Mouse (Mus musculus): ENCODE results near the gene Itprip. TPM values are rescaled to one million over a fixed set of nuclear protein-coding genes. Genes with fewer than 3 reads are reported as not detected.

Itprip gene
- polyA plus RNA-seq, 1 experiment from 2014 or later: 21.7 TPM

DNA sequence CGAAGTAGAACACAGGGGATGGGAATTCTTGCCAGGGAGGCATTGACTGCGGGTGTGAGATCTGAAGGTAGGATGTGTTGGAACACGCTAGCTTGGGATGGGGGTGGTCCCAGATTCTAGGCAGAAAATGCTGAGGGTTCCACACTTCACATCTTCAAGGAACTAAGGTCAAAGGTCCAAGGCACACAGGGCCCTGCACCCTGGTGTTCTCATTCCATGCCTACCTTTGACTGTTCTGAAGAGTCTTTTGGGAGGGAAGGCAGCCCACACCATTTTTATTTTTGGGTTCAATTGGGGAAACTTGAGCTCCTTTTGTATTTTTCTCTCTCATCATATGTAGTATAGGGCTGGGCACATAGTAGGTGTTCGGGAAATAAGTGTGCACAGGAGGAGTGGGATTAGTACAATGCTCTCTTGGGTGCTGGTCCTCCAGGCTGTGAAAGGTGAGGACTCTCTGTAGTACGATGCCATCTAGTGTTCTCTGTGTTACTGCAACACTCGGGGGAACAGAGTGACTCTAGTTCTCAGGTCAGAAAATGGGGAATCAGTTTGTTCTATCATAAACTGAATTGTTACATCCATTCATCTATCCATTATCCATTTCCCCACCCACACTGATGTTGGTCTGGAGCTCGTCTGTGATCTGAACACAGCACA is 13.0 kb upstream of the Itprip start:
- 50% methylated on average over 7 of the region's 7 CpGs for WGBS
- H3K27ac ChIP-seq (replicated peaks): no peak overlapping the region
- H3K4me1 ChIP-seq: peaks cover 4% of the 10 kb centered on the region
- H3K4me3 ChIP-seq: no peak overlapping the region
- H3K36me3 ChIP-seq: no peaks in the 10 kb centered on the region
- DNase-seq (ENCODE audit: low spot score): no peak
- no peaks in the 10 kb centered on the region for H3K27me3 ChIP-seq (ENCODE audit: low read depth, poor library complexity, severe bottlenecking)
- H3K9me3 ChIP-seq (replicated peaks): no peaks in the 10 kb centered on the region

DNA sequence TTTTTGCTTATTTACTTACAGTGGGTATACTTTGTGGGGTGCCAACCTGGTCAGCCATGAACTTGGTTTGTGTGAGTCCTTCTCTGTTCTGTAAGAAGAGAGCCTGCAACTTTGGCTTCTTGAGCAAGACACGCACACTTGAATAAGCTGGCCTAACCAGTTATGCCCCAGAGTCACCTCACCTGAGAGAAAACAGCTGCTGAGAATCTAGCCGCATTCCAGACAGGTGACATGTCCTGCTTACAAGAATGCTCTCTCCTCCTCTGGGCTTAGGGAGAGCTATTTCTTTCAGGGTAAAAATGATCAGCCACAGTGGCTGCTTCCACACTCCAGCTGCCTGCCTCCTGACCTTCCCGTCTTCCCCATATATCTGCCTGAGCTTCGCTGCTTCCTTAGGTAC is 9.9 kb upstream of the Itprip start:
- WGBS: 87% methylated on average over 4 of the region's 4 CpGs
- H3K27me3 ChIP-seq (ENCODE audit: low read depth, poor library complexity, severe bottlenecking): no peaks in the 10 kb centered on the region
- no peak for DNase-seq (ENCODE audit: low spot score)
- H3K36me3 ChIP-seq: no peaks in the 10 kb centered on the region
- H3K4me1 ChIP-seq: no peaks in the 10 kb centered on the region
- H3K9me3 ChIP-seq (replicated peaks): no peaks in the 10 kb centered on the region
- no peak overlapping the region for H3K4me3 ChIP-seq
- no peak overlapping the region for H3K27ac ChIP-seq (replicated peaks)

DNA sequence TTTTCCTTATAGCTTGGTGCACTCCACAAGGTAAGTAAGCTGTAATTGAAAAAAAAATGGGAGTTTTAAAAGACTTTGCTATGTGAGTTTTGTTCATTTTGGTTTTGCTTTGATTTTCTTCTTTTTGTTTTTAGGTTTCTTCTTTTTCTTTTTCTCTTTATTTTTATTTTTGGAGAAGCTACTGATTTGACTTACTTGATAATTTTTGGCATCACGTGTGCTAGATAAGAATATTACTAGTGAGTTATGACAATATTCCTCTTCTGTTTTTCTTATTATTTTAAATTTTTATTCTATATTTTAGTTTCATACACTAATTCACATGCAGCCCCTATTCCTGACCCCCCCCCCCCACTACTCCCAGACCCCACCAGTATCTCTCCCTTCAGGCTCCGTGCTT is 7.9 kb upstream of the Itprip start:
- no peaks in the 10 kb centered on the region for H3K4me1 ChIP-seq
- no peak for DNase-seq (ENCODE audit: low spot score)
- WGBS: 85% methylated on average over 2 of the region's 2 CpGs

DNA sequence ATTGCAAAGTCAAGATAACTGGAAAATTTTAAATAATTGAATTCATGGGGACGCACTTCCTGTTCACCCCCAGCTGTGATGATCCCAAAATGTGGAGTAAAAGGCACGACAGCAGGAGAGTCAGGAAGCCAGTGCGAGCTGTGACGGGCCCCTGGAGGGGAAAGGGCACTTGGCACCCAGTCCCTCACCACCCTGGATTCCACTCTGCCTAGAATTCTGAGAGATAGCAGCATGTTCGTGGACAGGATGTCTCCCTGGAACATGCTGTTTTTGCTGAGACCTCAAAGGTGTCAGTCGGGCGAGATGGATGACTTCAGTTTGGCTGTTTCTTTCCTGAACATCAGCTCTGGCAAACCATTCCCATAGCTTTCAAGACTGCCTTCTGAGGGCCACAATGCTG is 6.7 kb upstream of the Itprip start:
- 81% methylated on average over 7 of the region's 7 CpGs for WGBS
- no peaks in the 10 kb centered on the region for H3K27me3 ChIP-seq (ENCODE audit: low read depth, poor library complexity, severe bottlenecking)
- H3K4me1 ChIP-seq: no peaks in the 10 kb centered on the region
- H3K4me3 ChIP-seq: no peak overlapping the region
- H3K27ac ChIP-seq (replicated peaks): no peak overlapping the region
- H3K9me3 ChIP-seq (replicated peaks): no peaks in the 10 kb centered on the region
- H3K36me3 ChIP-seq: no peaks in the 10 kb centered on the region
- DNase-seq (ENCODE audit: low spot score): no peak

More for the DNA sequence above, 7.9 kb upstream of the Itprip start:
- Histone ChIP-seq H3K27me3 (ENCODE audit: low read depth, poor library complexity, severe bottlenecking) (no peaks in the 10 kb centered on the region), H3K4me3 (no peak overlapping the region), H3K27ac (replicated peaks) (no peak overlapping the region), H3K36me3 (no peaks in the 10 kb centered on the region), H3K9me3 (replicated peaks) (no peaks in the 10 kb centered on the region)

DNA sequence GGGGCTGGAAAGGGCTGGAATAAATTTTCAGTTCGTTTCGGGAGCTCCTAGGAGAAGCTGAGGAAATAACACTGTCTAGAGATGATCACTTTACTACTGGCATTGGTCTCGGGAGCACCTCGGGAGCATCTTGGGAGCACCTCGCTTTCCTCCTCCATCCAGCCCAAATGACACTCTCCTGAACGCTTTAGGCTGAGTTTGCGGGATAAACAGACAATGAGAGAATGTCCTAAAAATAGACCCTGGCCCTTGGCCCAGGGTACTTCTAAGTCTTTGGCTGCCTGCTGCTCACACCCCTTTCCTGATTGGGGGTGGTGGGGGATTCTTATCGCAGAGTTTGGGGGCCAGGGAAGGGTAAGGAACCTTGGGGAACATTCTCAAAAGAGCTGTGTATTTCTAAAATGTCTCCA is 872 bp upstream of the Itprip start:
- H3K4me3 ChIP-seq: peak overlapping the region; percentile 90
- DNase-seq (ENCODE audit: low spot score): no peak
- no peaks in the 10 kb centered on the region for H3K27me3 ChIP-seq (ENCODE audit: low read depth, poor library complexity, severe bottlenecking)
- peaks cover 34% of the 10 kb centered on the region for H3K4me1 ChIP-seq
- H3K27ac ChIP-seq (replicated peaks): peak overlapping the region; percentile 99
- no peaks in the 10 kb centered on the region for H3K9me3 ChIP-seq (replicated peaks)
- no peaks in the 10 kb centered on the region for H3K36me3 ChIP-seq
- 16% methylated on average over 8 of the region's 8 CpGs for WGBS

DNA sequence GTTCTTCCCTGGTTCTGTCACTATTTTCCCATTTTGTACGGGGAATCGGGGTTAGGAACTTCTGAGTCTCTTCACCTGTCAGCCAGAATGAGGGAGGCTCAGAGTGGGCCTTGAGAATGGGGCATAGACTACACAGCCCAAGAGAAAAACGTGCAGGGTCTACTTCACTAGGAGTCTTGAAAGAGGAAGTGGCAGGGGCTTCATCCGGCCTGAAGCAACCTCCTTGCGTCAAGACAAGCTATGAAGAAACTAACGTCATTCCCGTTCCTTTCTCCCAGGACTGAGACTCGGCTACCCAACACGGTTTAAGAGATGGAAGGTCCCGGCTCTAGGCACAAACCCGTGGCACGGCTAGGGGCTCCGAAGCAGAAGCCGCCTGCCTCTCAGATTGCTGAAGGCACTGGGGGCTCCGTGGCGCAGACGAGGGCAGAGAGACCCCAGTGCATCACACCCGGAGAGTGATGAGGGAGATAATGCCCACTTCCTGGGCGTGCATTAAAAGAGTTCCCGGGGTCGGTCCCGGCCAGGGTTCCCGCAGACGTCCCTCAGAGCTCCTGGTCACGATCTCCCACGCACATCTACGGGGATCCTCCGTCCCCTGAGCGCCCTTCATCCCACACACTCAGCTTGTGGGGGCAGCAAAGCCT is 521 bp downstream of the Itprip start:
- no peak for DNase-seq (ENCODE audit: low spot score)
- under 1% methylated on average over 29 of the region's 29 CpGs for WGBS
- Histone ChIP-seq H3K36me3 (0 out of 2 replicates have a peak, but pooled peaks cover 5% of the 10 kb centered on the region), H3K4me3 (peak overlapping the region; percentile 90), H3K27ac (replicated peaks) (peak overlapping the region; percentile 99), H3K4me1 (peaks cover 38% of the 10 kb centered on the region), H3K27me3 (ENCODE audit: low read depth, poor library complexity, severe bottlenecking) (no peaks in the 10 kb centered on the region), H3K9me3 (replicated peaks) (no peaks in the 10 kb centered on the region)

DNA sequence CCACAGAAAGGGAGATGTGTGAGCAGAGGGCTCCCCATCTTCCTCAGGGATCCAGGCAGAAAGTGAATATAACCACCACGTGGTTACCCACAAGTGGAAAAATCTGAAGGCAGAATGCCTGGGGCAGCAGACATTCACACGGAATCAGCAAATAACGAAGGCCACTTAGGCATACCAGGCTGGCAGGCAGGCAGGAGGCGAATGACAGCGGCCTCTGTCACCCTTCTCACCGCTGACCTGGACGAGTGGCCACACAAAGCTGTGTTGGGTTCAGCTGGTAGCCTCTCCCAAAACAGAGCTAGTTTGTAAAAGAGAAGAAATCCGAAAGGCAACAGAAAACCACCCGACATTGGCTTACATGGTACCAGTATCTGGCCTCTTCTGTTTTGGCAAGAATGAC is 1.1 kb downstream of the Itprip start:
- 24% methylated on average over 9 of the region's 9 CpGs for WGBS
- H3K4me1 ChIP-seq: peaks cover 38% of the 10 kb centered on the region
- DNase-seq (ENCODE audit: low spot score): peak; percentile 23
- H3K27ac ChIP-seq (replicated peaks): peak overlapping the region; percentile 99
- H3K27me3 ChIP-seq (ENCODE audit: low read depth, poor library complexity, severe bottlenecking): no peaks in the 10 kb centered on the region
- H3K4me3 ChIP-seq: peak overlapping the region; percentile 90
- H3K9me3 ChIP-seq (replicated peaks): no peaks in the 10 kb centered on the region
- peaks cover 8% of the 10 kb centered on the region; the same call in 1 of the 2 replicates for H3K36me3 ChIP-seq

DNA sequence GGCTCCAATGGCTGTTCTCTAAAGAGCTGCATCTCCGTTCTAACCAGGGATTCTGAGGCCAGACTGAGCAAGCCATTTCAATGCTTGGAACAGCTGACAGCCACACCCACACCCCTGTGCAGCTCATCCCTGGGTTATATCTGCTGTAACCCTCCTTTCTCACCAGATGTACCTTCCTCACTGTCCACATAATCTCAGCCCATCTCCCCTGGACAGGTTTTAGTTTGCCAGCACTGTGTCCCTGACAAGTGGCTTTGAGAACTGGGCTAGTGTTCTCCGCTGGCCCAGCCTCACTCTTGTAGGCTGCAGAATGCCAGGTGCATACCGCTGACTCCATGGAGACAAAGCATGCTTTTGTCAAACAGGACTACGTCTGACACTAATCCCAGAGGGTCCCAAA is 1.7 kb downstream of the Itprip start:
- Histone ChIP-seq H3K36me3 (peaks cover 11% of the 10 kb centered on the region; the same call in 1 of the 2 replicates), H3K27ac (replicated peaks) (0 out of 2 replicates have a peak overlapping the region, but pooled peaks have one; percentile 17), H3K9me3 (replicated peaks) (no peaks in the 10 kb centered on the region), H3K4me3 (peak overlapping the region; percentile 90), H3K27me3 (ENCODE audit: low read depth, poor library complexity, severe bottlenecking) (no peaks in the 10 kb centered on the region), H3K4me1 (peaks cover 38% of the 10 kb centered on the region)
- WGBS: 24% methylated on average over 4 of the region's 4 CpGs
- DNase-seq (ENCODE audit: low spot score): no peak

DNA sequence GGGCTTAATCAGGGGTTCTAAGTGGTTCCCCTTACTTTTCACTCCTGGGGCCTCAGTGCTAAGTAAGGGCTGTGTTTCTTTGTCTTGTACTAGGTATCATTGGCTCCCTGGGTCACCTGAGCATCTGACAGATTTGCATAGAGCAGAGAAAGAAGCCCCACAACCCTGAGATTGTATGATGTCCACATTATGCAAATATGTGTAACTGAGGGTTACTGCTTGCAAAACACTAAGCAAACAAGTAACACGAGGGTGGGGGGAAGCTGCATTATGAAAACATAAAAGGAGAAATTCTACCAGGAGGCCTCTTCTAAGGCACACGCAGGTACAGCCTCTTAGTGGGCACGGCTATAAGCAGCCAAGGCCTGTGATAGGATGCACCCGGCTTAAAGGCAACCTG is 3.8 kb downstream of the Itprip start:
- WGBS: 87% methylated on average over 4 of the region's 4 CpGs
- Histone ChIP-seq H3K4me1 (peaks cover 52% of the 10 kb centered on the region), H3K36me3 (peaks cover 21% of the 10 kb centered on the region; the same call in 1 of the 2 replicates), H3K4me3 (no peak overlapping the region), H3K27me3 (ENCODE audit: low read depth, poor library complexity, severe bottlenecking) (no peaks in the 10 kb centered on the region), H3K9me3 (replicated peaks) (no peaks in the 10 kb centered on the region), H3K27ac (replicated peaks) (0 out of 2 replicates have a peak overlapping the region, but pooled peaks have one; percentile 17)
- no peak for DNase-seq (ENCODE audit: low spot score)

DNA sequence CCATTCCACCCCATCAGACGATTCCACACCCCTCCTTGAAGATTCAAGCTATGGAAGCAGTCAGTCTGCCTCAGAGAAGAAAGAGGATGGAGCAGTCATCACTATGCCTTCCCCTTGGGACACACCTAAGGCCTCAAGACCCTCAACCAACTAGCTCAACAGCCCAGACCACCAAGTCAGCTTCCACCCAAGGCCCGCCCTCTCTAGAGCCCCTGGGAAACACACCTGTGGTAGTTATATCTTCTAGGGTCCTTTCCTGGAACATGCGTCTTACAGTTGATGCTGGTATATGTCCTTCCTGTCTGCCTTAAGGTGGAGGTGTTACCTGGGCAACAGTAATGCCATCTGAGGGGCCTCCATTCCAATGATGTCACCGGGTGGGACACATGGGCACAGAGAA is 4.9 kb downstream of the Itprip start:
- Histone ChIP-seq H3K36me3 (peaks cover 21% of the 10 kb centered on the region; the same call in 1 of the 2 replicates), H3K9me3 (replicated peaks) (no peaks in the 10 kb centered on the region), H3K4me1 (peaks cover 57% of the 10 kb centered on the region), H3K27ac (replicated peaks) (no peak overlapping the region), H3K27me3 (ENCODE audit: low read depth, poor library complexity, severe bottlenecking) (no peaks in the 10 kb centered on the region), H3K4me3 (no peak overlapping the region)
- whole genome bisulfite sequencing: 90% methylated on average over 4 of the region's 4 CpGs
- DNase-seq (ENCODE audit: low spot score): no peak

DNA sequence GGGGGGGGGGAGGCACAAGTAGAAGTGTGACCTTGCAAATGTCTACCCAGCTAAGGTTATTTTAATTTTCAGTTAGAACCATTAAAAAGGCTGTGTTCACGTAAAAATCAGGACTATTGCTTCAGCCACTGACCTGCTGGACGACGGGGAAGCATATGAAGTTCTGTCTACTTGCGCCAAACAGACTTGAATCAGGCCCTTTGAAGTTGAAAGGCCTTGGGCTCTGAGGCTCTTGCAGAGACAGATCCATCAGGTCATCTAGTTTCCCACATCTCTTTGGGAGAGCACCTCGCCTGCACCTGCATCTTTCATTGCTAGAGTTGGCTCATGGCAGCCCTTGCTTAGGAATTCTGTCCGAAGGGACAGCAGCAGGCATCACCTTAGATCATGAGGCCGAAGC is 5.8 kb downstream of the Itprip start:
- peaks cover 21% of the 10 kb centered on the region; the same call in 1 of the 2 replicates for H3K36me3 ChIP-seq
- WGBS: 90% methylated on average over 7 of the region's 7 CpGs
- peaks cover 60% of the 10 kb centered on the region for H3K4me1 ChIP-seq
- no peak overlapping the region for H3K27ac ChIP-seq (replicated peaks)
- no peak overlapping the region for H3K4me3 ChIP-seq
- H3K27me3 ChIP-seq (ENCODE audit: low read depth, poor library complexity, severe bottlenecking): no peaks in the 10 kb centered on the region
- no peaks in the 10 kb centered on the region for H3K9me3 ChIP-seq (replicated peaks)
- no peak for DNase-seq (ENCODE audit: low spot score)

DNA sequence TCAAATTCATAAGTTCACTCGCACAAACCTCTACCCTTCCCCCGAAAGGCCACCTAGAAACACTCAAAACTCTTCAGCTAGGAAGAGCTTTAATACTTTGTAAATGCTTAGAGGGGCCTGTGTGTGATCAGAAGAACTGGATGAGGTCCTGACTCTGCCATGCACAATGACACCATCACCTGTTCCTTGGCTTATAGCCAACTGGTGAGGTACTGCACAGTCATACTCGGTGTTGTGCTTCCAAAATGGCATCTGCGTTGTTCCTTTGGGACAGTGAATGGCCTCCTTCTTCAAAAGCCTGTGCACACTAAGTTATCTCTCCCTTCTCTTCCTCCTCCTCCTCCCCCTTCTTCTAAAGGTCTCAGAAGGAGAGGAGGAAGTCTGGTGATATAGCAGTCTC is 8.3 kb downstream of the Itprip start:
- H3K27me3 ChIP-seq (ENCODE audit: low read depth, poor library complexity, severe bottlenecking): no peaks in the 10 kb centered on the region
- H3K36me3 ChIP-seq: peaks cover 28% of the 10 kb centered on the region; the same call in 1 of the 2 replicates
- peak overlapping the region; percentile 98 for H3K27ac ChIP-seq (replicated peaks)
- WGBS: 94% methylated on average over 4 of the region's 4 CpGs
- peaks cover 42% of the 10 kb centered on the region for H3K4me1 ChIP-seq
- H3K4me3 ChIP-seq: no peak overlapping the region
- no peak for DNase-seq (ENCODE audit: low spot score)
- no peaks in the 10 kb centered on the region for H3K9me3 ChIP-seq (replicated peaks)

DNA sequence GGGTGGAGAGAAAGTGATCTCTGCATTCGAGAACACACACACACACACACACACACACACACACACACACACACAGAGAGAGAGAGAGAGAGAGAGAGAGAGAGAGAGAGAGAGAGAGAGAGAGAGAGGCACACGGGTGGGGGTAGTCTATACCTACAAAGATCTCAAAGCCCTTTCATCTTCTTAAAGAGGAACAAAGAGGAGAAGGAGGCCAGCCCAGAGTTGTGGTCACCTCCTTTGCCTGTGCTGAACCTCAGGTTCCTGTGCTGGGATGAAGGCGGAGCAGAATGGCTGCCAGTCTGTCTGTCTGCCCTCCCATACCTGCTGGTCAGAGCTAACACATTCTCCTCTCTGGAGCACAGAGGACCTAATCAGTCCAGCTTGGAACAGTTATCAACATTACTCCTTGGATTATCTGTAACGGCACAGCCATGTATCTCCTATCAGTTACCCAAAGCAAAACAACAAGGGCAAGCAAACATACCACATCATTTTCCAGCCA is 8.9 kb downstream of the Itprip start:
- Histone ChIP-seq H3K27me3 (ENCODE audit: low read depth, poor library complexity, severe bottlenecking) (no peaks in the 10 kb centered on the region), H3K4me3 (peak overlapping the region; percentile 53), H3K9me3 (replicated peaks) (no peaks in the 10 kb centered on the region), H3K4me1 (peaks cover 42% of the 10 kb centered on the region), H3K36me3 (peaks cover 28% of the 10 kb centered on the region; the same call in 1 of the 2 replicates), H3K27ac (replicated peaks) (peak overlapping the region; percentile 98)
- DNase-seq (ENCODE audit: low spot score): no peak
- 46% methylated on average over 4 of the region's 4 CpGs for WGBS
